Mouse (Mus musculus) liver, adult 2 months (tissue): ENCODE measurements around the gene Skap1. TPM values are rescaled to one million over a fixed set of nuclear protein-coding genes. Genes with fewer than 3 reads are reported as not detected.
A peak's percentile ranks its signal among the peaks of the same experiment; 100 is the strongest.

Experiments
- DNase-seq: peaks from one replicate; pipeline ENCODE4 v3.0.0-alpha.2; 2011; ENCODE audit warnings: low read depth, low spot score; ENCODE audit errors: extremely low read depth
- H3K27ac ChIP-seq: fragments of 200-500 bp; replicated peaks from 2 replicates; pipeline ENCODE4 v1.5.1; 2012; ENCODE audit warnings: low read depth, mild to moderate bottlenecking, control low read depth, inconsistent platforms, low read length; ENCODE audit not compliant: insufficient read depth
- H3K27me3 ChIP-seq: fragments of 200-500 bp; 2 replicates; pipeline ENCODE4 v1.6.1; 2012; ENCODE audit warnings: mild to moderate bottlenecking, moderate library complexity, low read length, inconsistent platforms; ENCODE audit not compliant: control insufficient read depth, insufficient read depth
- H3K36me3 ChIP-seq: fragments of 200-500 bp; 2 replicates; pipeline ENCODE4 v1.6.1; 2012; ENCODE audit warnings: low read length, inconsistent platforms; ENCODE audit not compliant: control insufficient read depth, insufficient read depth
- H3K4me1 ChIP-seq: fragments of 200-500 bp; 2 replicates; pipeline ENCODE4 v1.6.1; 2011; ENCODE audit warnings: low read length; ENCODE audit not compliant: control insufficient read depth, insufficient read depth
- H3K4me3 ChIP-seq: fragments of 200-500 bp; 2 replicates; pipeline ENCODE4 v1.5.1; 2011; ENCODE audit warnings: low read depth, mild to moderate bottlenecking, control low read depth, low read length, moderate library complexity; ENCODE audit not compliant: insufficient read depth
- H3K79me2 ChIP-seq: fragments of 200-500 bp; 2 replicates; pipeline ENCODE4 v1.6.1; 2012; ENCODE audit warnings: inconsistent platforms, mild to moderate bottlenecking, low read length, moderate library complexity; ENCODE audit not compliant: control insufficient read depth, insufficient read depth
- H3K9ac ChIP-seq: fragments of 200-500 bp; 2 replicates; pipeline ENCODE4 v1.6.1; 2012; ENCODE audit warnings: low read depth, mild to moderate bottlenecking, control low read depth, inconsistent platforms, low read length
- CTCF ChIP-seq: fragments of 200-500 bp; IDR thresholded peaks from 2 replicates; pipeline ENCODE4 v1.5.1; 2011; ENCODE audit warnings: low read depth, low read length, control low read depth
- POLR2A ChIP-seq: fragments of 200-500 bp; IDR thresholded peaks from 2 replicates; pipeline ENCODE4 v1.6.1; 2011; ENCODE audit warnings: low read length, control low read depth; ENCODE audit not compliant: insufficient read depth; ENCODE audit errors: extremely low read depth
- WGBS: fragments of 180-500 bp; shearing (Covaris S2); methylation state at CpG from one replicate; pipeline ENCODE4 v1.1.7; 2018; 5-methylcytosine and 5-hydroxymethylcytosine counted together
- polyA plus RNA-seq: library from polyadenylated mRNA; depleted of rRNA; stranded (reverse); fragments of >200 nt; gene quantifications from 2 replicates; pipeline ENCODE4 v1.2.3, GENCODE M21; 2012
- total RNA-seq: library from RNA; depleted of rRNA; stranded (reverse); fragments of >200 nt; gene quantifications from 2 replicates; pipeline ENCODE4 v1.2.3, GENCODE M21; 2014

Gene Skap1
- total and polyA plus RNA-seq, 2 experiments = 0.40 to 0.92 TPM

GRCm38 (mm10) chr11:96550960-96551703 is 86.7 kb downstream of the Skap1 start:
- TF ChIP-seq POLR2A (no peak), CTCF (no peak)

GRCm38 (mm10) chr11:96553091-96553490 is 88.7 kb downstream of the Skap1 start:
- peak; percentile 18 for DNase-seq
- WGBS = 21% methylated on average over 15 of the region's 15 CpGs
- TF ChIP-seq POLR2A (no peak), CTCF (peak; percentile 14)
- no peaks in the 10 kb centered on the region for H3K4me1 ChIP-seq
- no peak overlapping the region for H3K27ac ChIP-seq
- no peaks in the 10 kb centered on the region for H3K36me3 ChIP-seq
- H3K4me3 ChIP-seq = no peak overlapping the region
- H3K27me3 ChIP-seq = peaks cover 2% of the 10 kb centered on the region; the same call in 1 of the 2 replicates
- H3K9ac ChIP-seq = no peak overlapping the region
- H3K79me2 ChIP-seq = no peaks in the 10 kb centered on the region

More at GRCm38 (mm10) chr11:96550960-96551703, 86.7 kb downstream of the Skap1 start:
- Histone ChIP-seq H3K4me3 (no peak overlapping the region), H3K9ac (no peak overlapping the region), H3K27ac (no peak overlapping the region), H3K4me1 (no peaks in the 10 kb centered on the region), H3K36me3 (no peaks in the 10 kb centered on the region), H3K27me3 (peaks cover 2% of the 10 kb centered on the region; the same call in 1 of the 2 replicates), H3K79me2 (no peaks in the 10 kb centered on the region)
- DNase-seq = peak; percentile 24
- 75% methylated on average over 9 of the region's 9 CpGs for WGBS

GRCm38 (mm10) chr11:96560229-96560628 is 95.8 kb downstream of the Skap1 start:
- no peaks in the 10 kb centered on the region for H3K27me3 ChIP-seq
- 78% methylated on average over 5 of the region's 5 CpGs for WGBS
- TF ChIP-seq CTCF = no peak
- TF ChIP-seq POLR2A = no peak
- no peak for DNase-seq
- H3K36me3 ChIP-seq = no peaks in the 10 kb centered on the region
- H3K4me1 ChIP-seq = no peaks in the 10 kb centered on the region
- H3K79me2 ChIP-seq = no peaks in the 10 kb centered on the region
- no peak overlapping the region for H3K4me3 ChIP-seq
- H3K27ac ChIP-seq = no peak overlapping the region
- no peak overlapping the region for H3K9ac ChIP-seq

GRCm38 (mm10) chr11:96564088-96564487 is 99.7 kb downstream of the Skap1 start:
- Histone ChIP-seq H3K27me3 (no peaks in the 10 kb centered on the region), H3K36me3 (no peaks in the 10 kb centered on the region), H3K4me1 (no peaks in the 10 kb centered on the region), H3K27ac (no peak overlapping the region), H3K79me2 (no peaks in the 10 kb centered on the region), H3K4me3 (no peak overlapping the region), H3K9ac (no peak overlapping the region)
- TF ChIP-seq CTCF (no peak), POLR2A (no peak)
- WGBS = 64% methylated on average over 1 of the region's 1 CpGs
- DNase-seq = no peak

- WGBS = 42% methylated on average over 3 of the region's 3 CpGs
- no peak for TF ChIP-seq POLR2A
- no peak for TF ChIP-seq CTCF
- Histone ChIP-seq H3K36me3 (no peaks in the 10 kb centered on the region), H3K27me3 (0 out of 2 replicates have a peak, but pooled peaks cover 3% of the 10 kb centered on the region), H3K4me1 (no peaks in the 10 kb centered on the region), H3K27ac (no peak overlapping the region), H3K9ac (no peak overlapping the region), H3K4me3 (no peak overlapping the region), H3K79me2 (no peaks in the 10 kb centered on the region)
- no peak for DNase-seq
Measured at GRCm38 (mm10) chr11:96572515-96572914, 108.1 kb downstream of the Skap1 start.
